Mouse (Mus musculus) erythroid progenitor cell, adult 5-6 weeks (primary cell): ENCODE measurements around the gene Klrb1a. TPM values are rescaled to one million over a fixed set of nuclear protein-coding genes. Genes with fewer than 3 reads are reported as not detected.
"Not testable (repeated sequence)": the region's sequence is repeated elsewhere in the genome, so short reads cannot be mapped to it uniquely, and the experiment has no call there.

Experiments
- ATAC-seq: replicated peaks from 2 replicates; pipeline ENCODE4 v1.8.0; 2016; ENCODE audit warnings: moderate number of reproducible peaks, mild to moderate bottlenecking, moderate TSS enrichment, inconsistent platforms; ENCODE audit not compliant: poor library complexity, low FRiP score, severe bottlenecking
- total RNA-seq, 2 experiments: library from RNA; stranded (forward) in 1 of 2; stranded (reverse) in 1 of 2; fragments of 150-400 nt in 1 of 2; fragments of 186-747, 209-891 nt in 1 of 2; gene quantifications; 2 replicates each; pipeline versions ENCODE4 v1.2.3 to v1.2.4; 2015 to 2017; ENCODE audit warnings: low replicate concordance in 2 of 2

Klrb1a gene
- not detected in 2 replicates for total RNA-seq (2015; ENCODE audit: low replicate concordance)
- total RNA-seq (2017; ENCODE audit: low replicate concordance) = not detected in 2 replicates

DNA sequence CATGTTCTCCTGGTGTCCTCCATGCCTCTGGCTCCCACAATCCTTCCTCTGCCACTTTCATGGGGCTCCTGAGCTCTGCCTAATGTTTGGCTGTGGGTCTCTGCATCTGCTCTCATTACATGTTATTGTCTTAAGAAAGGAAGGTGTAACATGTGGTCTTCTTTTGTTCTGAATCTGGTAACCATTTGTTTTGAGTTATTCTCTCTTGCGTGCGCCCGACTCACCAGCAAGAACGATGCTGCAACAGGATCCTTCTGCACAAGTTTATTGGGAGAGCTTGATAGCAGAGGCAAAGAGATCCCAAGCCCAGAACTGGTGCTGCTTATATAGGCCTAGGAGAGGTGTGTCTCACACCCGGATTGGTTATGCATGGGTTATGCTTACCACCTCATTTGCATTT, at the start of gene Klrb1a:
TSS of gene Klrb1a (minus strand) at position 101 of the 400 bp plus-strand sequence.
- ATAC-seq = not testable (repeated sequence)

DNA sequence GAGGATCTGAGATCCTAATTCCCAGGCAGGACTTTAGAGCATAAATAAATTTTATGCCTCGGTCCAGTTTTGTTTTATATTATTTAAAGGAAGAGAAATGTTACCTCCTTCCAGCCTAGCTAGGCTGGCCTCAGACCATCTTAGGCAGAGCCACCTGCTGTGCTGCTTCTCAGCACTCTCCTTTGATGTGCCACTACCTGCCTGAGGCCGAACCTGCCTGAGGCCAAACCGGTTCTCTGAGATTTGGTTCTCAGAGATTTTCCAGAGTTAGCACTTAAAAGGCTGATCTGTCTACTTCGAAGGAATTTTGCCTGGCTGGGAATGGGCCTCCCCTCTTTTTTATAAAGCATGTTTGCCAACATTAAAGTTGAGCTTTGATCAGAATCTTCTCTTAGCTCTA, 46.6 kb upstream of the Klrb1a start:
- no peak for ATAC-seq

DNA sequence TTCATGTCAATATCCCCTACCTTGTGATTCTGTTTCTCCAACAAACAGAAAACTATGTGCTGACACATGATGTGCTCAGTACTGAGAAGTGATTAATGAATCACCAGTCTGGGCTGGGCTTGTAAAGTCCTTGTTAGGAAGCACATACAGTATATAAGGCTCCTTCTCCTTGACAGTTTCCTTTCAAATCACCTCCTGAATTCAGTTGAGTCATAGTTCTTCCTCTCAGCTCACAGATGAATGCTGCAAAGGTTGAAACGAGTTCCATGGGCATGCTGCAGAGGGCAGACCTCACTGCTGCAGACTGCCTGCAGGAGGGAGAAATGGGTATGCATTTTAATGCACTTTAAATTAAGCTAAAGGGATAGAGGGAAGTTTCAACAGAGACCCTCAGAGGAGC, 38.9 kb upstream of the Klrb1a start, which contains the start of gene Clec2h:
TSS of gene Clec2h (plus strand) at position 180 of the 400 bp plus-strand sequence.
- ATAC-seq = no peak

DNA sequence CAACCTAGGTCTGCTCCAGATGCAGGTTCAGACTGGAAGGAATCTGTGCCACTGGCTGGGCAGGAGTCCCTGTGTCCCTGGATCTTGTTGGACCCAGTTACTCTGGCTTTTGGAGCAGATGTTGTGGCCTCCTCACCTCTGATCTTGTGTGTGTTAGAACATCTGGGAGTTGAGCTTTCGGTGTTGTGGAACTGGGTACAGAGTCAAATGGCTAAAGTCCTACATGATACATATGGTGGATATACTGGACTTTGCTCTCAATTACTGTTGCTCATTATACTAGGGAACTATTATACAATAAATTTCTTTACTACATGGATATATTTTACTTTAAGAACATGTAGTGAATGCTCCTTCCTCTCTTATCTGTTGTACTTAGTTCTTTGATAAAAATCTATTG, 37.9 kb upstream of the Klrb1a start:
- no peak for ATAC-seq

DNA sequence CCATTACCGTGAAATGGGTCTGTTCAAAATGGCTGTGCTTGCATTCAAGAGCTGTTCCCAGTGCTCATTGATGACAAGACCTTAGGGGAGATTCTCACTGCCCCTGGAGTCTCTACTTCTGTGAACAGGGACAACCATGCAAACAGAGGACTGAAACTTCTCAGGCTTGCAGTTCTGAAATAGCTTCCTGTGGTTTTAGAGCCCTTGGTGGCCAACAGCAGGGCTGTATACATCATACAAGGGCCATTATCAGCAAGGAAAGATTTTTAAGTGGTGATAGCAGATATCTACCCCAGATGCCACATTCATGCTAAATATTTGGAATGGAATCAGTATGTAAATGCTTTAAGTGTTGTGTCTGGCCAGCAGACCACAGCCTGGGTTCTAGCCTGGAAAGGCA, 29.6 kb upstream of the Klrb1a start:
- ATAC-seq = no peak

DNA sequence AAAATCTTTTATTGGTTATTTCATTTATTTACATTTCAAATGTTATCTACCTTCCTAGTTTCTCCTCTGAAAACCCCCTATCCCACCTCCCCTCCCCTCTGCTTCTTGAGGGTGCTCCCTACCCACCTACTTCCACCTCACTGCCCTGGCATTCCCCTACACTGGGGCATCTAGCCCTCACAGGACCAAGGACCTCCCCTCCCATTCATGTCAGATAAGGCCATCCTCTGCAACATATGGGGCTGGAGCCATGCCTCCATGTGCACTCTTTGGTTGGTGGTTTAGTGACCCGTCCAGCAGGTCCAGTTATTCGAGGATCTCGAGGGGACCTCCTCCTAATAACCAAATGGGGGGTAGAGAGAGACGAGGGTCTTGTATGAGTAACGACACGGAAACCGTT, 27.5 kb upstream of the Klrb1a start:
- ATAC-seq = not testable (repeated sequence)

DNA sequence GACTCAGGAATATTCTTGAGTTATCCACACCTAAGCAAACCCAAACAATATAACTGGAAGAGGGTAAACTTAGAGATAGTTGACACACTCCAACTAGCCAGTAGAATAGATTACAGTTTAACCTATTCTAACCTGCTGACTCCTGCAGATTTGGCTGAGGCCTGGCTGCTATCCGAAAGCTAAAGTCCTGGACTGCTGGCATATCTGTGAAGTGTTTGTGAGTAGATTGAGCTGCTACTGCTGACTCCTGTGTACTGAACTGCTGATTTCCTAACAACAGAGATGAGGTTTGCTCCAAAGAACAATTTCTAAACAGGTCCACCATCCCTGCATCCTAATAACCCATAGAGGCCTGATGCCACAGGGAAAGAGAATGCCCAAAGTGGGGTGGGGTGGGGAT, 26.9 kb upstream of the Klrb1a start:
- no peak for ATAC-seq

DNA sequence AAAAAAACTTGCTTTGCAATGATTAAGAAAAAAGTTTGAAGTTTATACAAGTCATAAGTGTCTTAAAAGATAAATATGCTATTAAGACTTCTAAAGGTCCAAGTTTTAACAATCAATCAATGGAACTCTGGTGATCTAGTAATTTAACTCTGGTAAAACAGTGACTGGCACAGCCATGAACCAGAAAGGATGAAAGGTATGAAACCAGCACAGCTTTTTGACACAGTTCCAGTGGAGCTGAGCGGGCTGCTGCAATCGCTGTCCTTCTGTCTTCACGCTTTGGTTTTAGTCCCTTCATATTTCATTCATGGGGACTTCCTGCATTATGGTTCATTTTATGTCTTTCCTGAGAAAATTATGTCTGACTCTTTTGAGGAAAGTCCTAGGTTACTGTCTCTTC, 26.3 kb upstream of the Klrb1a start:
- no peak for ATAC-seq

DNA sequence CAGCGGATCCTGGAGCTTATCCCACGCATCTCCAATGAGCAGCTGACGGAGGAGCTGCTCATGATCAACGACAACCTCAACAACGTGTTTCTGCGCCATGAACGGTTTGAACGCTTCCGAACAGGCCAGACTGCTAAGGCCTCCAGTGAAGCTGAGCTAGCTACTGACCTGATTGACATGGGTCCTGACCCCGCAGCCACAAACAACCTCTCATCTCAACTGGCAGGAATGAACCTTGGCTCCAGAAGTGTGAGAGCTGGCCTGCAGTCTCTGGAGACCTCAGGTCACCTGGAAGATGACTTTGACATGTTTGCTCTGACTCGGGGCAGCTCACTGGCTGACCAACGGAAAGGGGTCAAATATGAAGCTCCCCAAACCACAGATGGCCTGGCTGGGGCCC, 22.4 kb upstream of the Klrb1a start:
- ATAC-seq = not testable (repeated sequence)

DNA sequence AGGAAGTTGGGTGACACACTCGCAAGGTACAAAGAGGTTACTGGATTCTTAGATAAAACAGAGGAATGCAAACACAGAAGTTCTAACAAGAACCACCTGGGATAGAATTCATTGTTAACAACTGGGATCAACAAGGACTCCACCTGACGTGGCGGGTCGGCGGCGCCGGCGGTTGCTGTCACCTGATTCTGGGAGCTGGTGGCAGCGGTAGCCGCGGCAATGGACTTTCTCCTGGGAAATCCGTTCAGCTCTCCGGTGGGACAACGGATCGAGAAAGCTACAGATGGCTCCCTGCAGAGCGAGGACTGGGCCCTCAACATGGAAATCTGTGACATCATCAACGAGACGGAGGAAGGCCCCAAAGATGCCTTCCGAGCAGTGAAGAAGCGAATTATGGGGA, 21.4 kb upstream of the Klrb1a start:
- ATAC-seq = peak; percentile 94

DNA sequence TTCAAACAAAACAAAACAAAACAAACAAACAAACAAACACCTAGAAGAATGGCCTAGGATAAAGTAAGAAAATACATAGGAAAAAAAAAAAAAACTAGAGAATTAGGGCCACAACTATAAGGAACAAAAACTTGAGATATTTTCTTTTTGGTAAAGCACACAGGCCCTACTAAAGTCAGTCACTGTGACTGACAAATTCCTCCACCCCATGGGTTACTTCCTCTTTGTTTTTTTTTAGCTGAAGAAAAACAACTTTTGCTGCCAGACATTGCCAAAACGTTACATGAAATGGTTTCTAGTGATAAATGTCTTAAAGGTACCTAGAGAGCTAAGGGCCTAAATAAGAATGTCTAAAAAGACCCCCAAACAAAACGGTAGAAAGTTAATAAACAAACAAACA, 20.7 kb upstream of the Klrb1a start:
- ATAC-seq = no peak

DNA sequence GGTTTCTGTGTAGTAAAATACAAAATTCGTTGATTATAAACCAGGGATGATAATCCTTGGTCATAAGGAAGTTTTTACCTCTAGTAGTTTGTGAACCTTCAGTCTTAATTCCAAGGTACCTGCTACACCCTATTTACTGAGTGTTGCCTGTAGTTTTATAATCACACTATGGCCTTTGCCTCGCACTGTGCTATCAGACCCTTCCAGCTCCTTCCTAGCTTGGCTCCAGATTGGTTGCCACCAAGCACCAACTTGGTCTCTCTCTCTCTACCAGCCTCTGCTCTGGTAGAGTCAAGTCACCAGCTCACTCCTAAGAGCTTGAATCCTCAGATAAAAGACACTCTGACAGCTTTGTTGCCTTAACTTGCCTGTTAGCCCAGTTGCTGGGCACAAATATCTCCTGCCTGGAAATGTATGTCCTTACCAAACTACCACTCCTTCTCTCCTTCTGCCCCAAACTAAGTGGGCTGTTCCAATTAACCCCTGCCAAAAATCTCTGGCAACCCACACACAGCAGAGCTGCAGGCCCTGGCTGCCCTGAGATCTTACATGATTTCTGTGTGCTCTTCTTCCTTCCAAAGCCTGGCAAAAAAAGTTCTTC, 17.9 kb upstream of the Klrb1a start:
- ATAC-seq = no peak

DNA sequence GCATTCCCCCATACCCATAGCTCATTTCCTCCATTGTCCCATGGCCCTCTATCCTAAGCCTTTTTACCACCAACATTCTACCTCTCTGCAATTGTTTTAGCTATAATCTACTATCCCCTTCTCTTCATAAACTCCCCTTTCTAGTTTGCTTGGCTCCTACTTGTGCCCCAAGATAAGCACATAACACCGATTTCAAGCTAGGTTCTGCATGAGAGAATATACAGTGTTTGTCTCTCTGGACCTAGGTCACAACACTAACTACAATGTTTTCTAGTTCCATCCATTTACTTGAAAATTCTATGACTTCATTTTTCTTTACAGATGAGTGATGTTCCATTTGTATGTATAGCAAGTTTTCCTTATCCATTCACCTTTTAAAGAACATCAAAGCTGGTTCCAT, 17.3 kb upstream of the Klrb1a start:
- no peak for ATAC-seq

DNA sequence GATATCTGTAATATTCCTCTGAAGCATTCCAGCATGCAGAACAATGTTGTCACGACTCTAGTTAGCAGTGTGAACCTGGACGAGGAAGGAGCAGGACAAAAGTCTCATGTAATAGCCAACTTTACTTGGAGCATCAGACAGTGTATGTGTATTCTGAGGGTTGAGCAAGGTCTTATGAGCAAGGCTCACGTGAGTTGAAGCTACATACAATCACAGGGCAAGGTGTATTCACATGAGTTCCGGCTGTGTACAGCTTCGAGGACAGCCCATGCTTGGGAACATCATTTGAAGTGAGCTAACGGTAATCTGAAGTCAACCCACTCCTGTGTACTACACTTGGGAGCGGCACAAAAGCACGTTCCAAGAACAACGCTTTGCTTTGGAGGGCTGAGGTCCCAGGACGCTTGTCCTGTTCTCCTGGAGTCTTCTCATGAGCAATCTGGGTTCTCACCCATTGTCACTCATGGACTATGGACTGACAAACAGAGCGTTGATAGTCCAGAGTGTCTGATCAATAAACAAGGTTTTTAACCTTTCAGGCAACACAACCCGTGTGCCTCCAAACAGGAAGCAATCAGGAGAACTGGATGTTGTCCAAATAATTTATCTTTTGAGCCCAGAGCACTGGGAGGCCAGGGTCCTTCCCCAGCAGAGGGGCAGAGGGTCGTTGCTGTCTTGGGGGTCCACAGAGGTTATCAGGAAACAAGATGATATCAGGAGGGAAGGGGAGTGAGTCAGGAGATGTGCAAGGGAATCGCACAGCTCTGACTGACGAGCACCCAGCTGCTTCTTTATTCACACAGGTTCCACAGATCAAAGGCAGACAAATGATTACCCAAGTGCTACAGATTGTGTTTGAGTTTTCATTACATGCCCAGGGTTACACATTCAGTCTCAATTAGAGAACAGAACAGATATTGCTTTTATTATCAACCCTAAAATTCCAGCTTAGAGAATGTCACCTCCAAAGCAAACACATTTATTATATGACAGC, 7.9 kb upstream of the Klrb1a start:
- ATAC-seq = not testable (repeated sequence)

DNA sequence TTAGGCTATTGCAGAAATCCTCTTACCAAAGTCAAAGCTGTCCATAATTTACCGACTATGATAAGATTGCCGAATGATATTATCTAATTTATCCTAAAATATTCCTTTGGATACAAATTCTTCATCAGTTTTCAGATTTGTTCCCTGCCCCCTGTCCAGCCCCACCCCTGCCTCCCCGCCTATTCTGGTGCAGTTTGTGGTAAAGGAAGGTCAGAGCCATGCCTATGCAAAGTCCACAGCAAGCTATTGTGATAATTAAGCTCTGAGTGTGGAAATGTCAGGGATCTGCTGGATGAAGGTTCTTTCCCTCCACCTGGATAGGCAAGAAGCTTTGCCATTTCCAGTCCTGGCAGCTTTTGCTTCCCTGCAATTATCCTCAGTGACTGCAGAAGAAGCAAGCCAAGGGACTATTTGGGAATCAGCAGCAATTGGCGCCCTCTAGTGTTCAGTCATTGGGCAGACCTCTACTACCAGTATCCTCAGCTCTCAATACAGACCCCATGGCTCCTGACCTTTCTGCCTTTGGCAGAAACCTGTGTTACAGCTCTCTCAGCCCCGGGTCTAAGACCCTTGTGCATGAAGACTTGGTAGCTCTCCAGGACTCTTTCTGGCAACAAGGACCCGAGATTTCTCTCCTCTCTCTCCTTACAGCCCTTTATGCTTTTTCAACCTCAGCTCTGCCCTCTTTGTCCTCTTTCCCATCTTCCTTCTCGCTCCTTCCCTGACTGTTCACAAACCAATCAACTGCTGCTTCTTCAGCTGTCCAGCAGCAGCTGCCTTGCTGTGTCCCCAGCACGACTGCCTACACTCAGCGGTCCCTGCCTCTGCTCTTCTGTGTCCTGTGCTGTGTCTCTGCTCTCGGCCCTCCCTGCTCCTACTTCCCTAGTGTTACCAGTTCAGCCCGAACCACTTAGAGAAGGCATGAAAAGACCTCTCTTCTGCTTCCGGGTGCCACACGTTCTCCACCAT, 6.7 kb upstream of the Klrb1a start:
- peak; percentile 77 for ATAC-seq

DNA sequence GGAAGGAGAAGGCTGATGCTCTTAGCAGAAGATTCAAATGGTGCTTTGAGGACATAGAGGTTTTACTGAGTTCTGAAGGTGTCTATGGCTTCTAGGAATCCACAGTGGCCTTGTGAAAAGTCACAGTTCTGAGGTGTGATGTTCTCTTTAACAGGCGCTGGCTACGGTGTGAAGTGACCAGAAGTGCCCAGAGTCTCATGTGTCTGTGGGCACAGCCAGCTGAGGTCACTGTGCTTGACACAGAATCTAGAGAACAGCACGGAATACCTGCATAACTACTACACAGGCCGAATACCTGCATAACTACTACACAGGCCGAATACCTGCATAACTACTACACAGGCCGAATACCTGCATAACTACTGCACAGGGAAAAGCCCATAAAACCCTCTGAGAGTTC, 1.9 kb upstream of the Klrb1a start:
- ATAC-seq = not testable (repeated sequence)

DNA sequence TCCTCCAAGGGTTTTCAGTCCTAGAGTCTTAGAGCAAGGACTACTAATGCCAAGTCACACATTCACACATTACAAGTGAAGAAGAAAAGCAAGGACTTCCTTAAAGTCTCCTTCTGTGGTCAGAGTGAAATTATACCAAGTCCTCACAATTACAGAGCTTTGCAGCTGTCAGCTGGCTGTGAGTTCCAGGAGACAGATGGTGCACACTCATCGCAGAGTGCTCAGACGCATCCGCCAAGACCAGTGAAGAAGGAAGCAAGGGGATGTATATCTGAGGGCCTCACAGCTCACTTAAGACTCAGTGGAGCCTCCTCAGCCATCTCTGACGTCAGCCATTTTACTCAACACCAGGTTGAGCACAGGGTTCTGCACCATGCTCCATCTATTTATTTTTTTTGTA, 1.1 kb upstream of the Klrb1a start:
- ATAC-seq = no peak

DNA sequence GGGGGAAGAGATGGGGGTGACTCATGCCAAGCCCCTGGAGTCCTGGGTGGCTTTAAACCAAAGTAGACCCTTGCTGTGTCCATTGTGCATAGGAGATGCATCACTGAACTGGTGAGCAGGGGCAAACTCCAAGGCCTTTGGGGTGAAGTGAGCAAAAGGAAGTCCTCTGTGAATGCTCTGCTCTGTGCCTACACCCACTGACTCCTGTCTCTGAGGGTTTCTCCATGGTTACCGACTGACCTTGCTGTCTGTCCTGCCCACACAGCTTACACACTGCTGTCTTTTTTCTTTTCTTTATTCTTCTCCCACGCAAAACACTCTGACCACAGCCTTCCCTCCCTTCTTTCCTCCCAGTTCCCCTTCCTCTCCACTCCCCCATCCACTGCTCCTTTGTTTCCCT, 600 bp downstream of the Klrb1a start:
- ATAC-seq = no peak

DNA sequence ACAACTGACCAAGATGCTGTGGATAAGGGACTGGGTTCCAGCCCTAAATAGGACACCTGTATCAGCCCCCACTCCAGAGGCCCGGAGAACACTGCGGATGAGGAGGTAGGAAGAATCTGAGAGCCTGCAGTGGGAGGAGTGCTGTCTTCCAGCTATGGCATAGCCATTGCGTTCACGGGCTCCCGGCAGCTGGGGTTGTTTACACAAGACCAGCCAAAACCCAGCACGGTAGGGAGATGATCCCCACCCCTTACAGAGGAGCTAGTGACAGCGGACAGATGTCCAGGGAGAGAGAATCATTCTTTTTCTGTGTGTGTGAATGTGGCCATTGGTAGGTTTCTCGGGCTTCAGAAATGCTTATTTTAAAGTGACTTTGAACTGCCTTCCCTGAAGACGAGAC, 17.0 kb downstream of the Klrb1a start:
- no peak for ATAC-seq

DNA sequence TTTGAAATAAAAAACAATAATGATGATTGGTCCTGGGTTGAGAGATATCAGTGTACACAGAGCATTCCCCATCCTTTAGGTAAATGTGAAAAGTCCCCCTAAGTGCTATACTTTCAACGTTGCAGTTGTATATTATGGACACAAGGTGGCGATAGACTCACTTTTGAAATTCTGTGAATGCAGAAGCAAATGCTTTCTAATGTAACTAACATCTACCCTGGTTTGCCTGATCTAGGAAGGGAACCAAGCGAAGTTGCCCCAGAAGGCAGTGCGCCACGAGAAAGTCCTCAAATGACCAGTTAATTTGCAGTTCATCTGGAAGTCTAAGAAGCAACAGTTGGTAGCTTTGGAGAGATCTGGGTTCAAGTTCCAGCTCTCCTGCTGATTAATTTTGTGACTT, 18.8 kb downstream of the Klrb1a start:
- ATAC-seq = no peak
